Mouse (Mus musculus) neutrophil, adult 5-6 weeks (primary cell): ENCODE data around the gene Ern1. TPM values are rescaled to one million over a fixed set of nuclear protein-coding genes. Genes with fewer than 3 reads are reported as not detected.
"Not testable (repeated sequence)": the region's sequence is repeated elsewhere in the genome, so short reads cannot be mapped to it uniquely, and the experiment has no call there.

Experiments
- ATAC-seq: fragments of 151-379, 151-347 bp; 2 replicates; pipeline ENCODE4 v1.8.0; 2017; ENCODE audit warnings: mild to moderate bottlenecking, moderate TSS enrichment; ENCODE audit not compliant: insufficient number of reproducible peaks, poor library complexity, low FRiP score, severe bottlenecking; ENCODE audit errors: extremely low read depth
- total RNA-seq: library from RNA; stranded (forward); fragments of 200-1000 nt; gene quantifications from 2 replicates; pipeline ENCODE4 v1.2.3, GENCODE M21; 2017

Gene Ern1
- total RNA-seq, 1 experiment from 2014 or later, result 18.6 TPM

DNA sequence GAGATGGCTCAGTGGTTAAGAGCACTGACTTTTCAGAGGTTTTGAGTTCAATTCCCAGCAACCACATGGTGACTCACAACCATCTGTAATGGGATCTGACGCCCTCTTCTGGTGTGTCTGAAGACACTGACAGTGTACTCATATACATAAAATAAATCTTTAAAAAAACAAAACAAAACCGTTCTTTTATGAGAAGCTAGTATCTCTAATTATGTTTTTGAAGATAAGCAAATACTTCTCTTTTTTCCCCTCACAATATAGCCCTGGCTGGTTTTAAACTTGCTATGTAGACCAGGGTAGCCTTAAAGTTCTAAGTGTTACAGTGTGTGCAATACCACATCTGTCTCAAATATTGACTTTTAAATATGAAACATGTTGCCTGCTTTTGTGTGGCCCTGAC lies 76.5 kb downstream of the Ern1 start:
- no peak for ATAC-seq

DNA sequence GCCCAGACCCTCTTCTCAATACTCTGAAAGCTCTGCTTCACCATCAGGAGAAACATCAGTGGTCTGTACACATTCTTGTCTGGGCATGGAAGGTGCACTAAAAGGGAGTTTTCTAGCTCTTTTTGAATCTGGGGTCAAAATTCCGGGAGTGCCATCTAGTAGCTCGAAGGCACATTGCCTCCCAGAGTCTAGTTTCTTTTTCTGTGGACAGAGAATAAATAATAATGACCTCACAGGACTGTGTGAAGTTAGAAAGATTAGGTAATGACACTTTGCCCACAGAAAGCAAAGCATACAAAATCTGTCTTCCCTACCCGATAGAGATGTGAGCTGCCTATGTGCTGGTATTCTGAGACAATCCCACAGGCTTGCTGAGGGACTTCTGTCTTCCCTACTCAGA lies 77.1 kb downstream of the Ern1 start:
- ATAC-seq, result no peak

DNA sequence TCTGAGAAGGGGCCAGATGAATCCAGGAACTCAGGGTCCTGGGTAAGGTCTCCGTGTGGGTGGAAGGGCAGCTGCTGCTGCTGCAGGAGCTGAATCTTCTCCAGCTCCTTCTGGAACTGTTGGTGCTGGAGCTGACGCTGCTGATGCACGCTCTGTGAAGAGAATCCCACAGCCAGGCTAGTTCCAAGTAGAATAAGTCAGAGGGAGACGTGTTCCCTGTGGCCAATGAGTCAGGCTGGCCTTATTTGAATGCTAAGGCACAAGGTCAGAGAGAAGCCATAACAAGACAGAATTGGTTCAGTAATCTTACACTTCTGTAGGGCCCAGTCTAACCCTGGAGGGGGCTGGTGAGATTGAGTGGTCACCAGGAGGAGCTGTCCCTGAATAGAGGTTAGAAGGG lies 77.6 kb downstream of the Ern1 start:
- no peak for ATAC-seq

DNA sequence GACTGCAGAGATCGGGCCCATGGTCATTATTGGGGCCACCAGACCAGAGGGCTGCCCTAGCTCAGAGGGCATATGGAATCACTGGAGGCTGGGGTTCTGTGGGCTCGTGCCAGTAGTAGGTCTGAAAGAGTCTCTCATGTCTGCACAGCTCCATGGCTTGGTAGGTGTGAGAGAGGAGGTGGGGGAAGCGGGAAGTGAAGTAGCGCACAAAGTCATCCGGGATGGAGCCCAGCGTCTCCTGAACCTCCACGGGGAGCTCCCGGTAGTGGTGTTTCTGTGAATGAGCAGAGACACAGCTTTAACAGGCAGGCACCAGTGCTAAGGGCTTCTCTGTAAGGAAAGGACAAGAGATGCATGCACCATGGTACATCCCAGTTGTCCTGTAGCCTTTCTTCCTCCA lies 89.2 kb downstream of the Ern1 start:
- ATAC-seq, result no peak

DNA sequence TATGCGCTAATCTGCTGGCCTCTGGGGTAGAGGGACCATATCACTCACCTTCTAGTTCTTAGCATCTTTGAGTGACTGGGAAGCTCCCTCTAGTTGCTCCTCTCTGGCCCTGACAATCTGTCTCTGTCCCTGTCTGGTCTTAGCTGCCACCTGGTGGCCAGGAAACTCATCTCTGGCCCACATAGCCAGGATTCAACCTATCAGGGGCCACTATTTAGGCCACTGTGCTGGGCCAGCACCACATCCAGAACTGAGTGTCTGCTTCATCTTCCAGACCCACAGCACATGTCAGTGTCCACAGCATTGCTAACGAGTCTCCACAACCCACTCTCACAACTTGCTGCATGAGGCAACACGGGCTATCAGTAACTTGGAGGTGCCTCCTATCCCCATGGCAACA lies 90.0 kb downstream of the Ern1 start:
- ATAC-seq, result no peak; the same call in 1 of the 2 replicates

DNA sequence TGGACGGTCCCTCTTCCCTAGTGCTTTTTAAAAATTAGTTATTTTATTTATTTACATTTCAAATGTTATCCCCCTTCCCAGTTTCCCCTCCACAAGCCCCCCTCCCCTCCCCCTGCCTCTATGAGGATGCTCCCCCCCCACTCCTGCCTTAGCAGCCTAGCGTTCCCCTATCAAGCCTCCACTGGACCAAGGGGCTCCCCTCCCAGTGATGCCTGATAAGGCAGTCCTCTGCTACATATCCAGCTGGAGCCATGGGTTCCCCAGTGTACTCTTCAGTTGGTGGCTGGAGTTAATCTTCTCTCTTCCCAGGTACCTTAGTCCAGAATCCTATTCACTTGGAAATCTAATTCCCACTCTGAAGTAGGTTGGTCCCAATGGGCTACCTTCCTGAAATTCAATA lies 93.6 kb downstream of the Ern1 start:
- ATAC-seq, result not testable (repeated sequence)

DNA sequence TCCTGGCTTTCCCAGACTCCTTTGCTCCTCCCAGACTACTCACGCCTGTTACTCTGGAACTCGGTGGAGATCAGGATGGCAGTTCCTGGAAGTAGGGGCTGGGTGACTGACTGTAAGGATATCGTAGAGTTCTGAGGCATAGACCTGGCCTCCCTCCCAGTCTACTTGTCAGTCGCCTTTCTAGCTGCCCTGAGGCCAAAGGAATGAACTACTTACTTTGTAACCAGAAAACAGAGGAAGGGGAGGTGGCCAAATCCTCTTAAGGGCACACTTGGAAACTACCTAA lies 94.4 kb downstream of the Ern1 start:
- no peak for ATAC-seq

DNA sequence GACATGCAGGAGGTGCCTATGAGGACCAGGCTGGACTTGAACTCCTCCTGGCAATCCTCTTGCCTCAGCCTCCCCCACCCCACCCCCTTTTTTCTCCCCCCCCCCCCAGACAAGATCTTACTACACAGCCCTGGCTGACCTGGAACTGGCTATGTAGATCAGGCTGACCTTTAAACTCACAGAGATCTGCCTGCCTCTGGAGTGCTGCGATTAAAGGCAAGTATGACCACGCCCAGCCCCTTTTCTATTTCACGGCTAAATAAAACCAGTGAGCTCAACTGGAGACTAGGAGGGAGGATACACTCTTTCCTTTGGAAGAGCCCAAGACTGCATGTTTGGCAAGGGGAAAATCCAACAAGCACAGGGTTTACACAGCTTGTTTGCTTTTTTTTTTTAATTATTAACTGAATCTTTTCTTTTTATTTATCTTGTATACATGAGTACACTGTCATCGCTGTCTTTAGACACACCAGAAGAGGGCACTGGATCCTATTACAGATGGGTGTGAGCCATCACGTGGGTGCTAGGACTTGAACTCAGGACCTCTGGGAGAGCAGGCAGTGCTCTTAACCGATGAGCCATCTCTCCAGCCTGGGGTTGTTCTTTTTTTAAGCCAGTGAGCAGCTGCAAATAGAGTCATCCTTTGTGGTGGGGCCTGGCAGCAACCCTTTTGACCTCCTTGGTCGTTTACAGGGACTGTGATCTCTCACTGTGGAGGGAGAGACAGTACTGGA lies 94.9 kb downstream of the Ern1 start:
- no peak for ATAC-seq

DNA sequence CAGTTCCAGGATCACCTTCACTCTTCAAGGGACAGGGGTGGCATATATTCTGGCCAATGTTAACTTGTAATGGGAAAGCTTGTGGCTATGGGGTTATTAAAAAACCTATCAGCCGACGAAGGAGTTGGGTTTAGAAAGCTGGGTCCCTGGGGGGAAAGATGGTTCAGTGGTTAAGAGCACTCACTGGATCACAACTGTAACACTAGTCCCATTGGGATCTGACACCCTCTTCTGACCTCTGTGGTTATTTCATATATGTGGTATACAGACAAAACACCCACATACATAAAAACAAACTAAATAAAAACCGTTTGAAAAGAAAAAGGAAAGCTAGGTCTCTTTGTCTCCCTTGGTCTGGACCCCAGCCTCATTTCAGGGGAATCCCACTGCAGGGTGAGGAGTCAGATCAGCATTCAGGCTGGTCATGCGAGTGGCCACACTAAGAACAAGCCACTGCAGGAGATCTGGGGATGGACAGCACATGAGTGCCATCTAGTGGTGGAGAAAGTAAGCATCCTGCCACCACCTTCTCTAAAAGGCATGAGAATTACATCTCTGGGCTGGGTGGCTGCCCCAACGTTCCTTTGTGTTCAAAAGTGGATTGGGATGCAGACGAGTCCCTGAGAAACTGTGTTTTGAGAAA lies 96.0 kb downstream of the Ern1 start:
- ATAC-seq, result peak; percentile 82

DNA sequence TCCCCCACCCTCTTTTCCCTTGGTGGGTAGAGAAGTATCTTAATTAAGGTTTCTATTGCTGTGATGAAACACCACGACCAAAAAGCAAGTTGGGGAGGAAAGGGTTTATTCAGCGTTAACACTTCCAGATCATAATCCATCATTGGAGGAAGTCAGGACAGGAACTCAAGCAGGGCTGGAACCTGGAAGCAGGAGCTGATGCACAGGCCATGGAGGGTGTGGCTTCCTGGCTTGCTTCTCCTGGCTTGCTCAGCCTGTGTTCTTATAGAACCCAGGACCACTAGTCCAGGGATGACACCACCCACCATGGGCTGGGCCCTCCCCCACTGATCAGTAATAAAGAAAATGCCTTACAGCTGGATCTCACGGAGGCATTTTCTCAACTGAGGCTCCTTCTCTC lies 96.9 kb downstream of the Ern1 start:
- ATAC-seq, result no peak

DNA sequence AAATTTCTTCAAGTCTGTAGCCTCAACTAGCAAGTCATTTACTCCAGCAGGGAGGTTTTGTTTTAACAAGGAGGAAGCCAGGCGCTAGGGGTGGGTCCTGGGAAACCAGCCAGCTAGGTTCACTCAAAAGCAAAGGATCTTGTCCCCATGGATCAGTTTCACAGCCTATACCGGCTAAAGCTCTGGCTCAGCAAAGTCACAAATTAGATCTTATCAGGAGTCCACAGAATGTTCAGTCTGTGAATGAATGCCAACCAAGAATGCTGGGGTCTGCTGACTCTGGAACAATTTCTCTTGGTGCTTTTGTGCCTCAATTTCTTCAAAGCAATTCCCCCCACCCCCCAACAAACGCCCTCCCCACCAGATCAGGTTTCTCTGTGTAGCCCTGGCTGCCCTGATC lies 98.0 kb downstream of the Ern1 start:
- ATAC-seq, result no peak

DNA sequence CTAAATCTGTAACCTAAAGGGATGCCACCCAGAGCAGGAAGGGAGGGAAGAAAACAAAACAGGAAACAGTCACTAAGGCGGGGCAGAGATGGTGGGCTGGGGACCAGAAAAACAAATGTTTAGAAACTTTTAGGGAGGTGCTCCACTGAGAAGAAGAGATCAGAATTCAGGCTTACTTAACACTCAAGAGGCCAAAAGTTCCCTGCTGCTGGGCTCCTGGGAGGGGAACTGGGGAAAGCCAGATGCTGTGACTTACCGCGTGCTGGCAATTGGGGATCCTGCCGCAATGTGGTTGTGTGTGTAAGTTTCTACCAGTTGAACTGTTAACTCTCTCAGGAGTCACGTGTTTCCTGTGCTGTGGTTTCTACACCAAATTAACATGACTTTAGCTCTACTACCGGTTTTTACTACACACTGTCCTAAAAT lies 99.8 kb downstream of the Ern1 start, which contains the start of gene Icam2:
Gene Icam2, minus strand, starts transcription at position 285 of the 426 bp plus-strand sequence.
- ATAC-seq, result peak; percentile 80

DNA sequence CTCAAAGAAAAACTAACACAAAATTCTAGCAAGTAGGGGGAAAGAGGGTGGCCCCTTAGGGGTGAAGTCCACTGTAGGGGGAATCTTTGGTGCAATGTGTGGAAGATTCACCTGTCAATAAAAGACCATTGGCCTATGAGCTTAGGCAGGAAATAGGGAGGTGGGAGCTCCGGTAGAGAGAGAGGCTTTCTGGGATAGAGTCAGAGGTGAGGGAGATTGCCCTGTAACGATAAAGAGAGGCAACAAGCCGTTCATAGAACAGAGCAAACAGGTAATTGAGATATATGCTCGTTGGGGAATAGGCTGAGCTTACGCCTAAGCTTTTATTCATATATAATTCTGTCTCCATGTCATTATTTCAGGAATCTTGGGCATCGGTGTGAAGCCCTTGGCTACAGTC lies 100.6 kb downstream of the Ern1 start:
- no peak for ATAC-seq

DNA sequence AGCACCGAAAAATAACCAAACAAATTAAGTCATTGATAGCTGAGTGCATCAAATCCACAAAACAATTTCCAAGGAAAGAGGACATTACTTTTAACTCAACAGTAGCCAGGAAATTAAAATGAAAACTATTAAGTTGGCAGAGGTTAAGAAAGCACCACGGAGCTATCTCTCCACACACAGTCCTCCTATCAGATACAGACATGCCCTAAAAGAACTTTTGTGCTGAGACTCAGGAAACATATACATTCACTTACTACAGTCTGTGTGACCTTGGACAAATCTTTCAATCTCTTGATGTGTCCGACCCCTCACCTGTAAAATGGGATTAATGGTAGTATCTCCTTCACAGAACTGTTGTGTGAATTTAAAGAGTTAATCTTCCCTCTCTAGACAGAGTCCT lies 101.2 kb downstream of the Ern1 start:
- ATAC-seq, result no peak

DNA sequence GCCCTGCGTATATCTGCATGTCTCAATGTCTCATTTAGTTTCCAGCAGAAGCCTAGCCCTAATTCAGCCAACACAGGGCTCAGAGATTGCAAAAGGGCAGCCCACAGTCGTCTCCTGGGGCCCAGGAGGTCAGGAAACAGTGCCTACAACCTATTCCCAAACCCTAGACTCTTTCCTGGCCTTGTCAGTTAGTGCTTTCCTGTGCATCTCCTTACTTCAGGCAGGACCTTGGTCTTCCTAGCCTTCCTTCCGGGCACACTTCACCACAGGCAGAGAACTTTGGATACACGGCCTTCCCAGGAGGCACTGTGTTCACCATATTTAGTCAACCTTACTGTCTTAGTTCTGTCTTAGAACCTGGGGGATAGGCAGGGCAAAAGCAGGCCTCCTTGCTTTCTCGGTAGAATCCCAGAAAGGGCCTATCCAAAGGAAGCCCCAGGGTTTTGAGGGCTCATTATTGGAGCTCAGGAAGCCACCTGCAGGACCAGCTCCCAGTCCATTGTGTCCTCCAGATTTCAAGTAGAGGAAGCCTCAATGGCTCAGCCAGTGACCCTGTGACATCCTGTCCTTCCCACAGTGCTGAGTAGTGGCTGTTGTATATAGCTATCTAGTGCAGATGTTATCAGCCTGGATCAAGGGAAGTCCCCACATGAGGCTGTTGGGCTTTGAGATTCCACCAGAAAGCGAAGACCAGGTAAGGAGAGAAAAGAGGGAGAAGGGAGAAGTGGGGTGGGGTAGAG lies 104.4 kb downstream of the Ern1 start:
- ATAC-seq, result no peak

DNA sequence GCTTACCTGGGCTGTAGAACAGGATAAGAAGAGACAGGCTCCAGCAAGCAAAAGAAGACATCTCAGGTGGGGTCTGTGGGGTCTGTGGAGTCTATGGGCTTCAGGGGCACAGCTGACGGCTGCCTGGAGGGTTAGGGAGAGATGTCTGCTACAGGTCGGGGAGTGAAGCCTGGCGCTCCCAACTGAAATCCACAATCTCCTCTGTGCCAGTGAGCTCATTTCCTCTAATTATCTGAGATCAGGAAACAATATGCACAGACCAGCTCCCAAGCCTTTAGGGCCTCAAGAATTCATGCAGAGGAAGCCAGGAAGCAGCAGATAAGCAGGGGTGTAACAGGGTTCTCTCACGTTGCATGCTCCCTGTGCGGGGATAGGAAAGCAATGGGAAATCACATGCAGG lies 105.2 kb downstream of the Ern1 start:
- ATAC-seq, result no peak

DNA sequence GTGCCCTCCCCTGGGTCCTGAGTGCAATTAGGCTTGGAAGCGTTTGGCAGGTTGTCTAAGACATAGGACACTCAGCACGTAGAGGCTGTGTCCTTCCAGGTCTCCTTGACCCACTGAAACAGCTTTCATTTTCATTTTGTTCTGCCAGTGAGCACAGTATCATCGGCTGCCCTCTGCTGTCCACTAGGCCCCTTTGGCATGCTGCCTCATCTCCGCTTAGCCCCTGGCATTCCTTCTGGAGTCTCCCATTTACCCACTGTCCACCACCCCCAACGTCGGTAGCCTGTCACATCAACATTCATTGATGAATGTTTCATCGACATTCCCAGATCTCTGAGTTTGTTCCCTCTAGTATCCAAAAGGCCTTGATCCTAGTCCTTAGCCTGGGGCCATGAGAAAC lies 105.8 kb downstream of the Ern1 start:
- no peak for ATAC-seq

DNA sequence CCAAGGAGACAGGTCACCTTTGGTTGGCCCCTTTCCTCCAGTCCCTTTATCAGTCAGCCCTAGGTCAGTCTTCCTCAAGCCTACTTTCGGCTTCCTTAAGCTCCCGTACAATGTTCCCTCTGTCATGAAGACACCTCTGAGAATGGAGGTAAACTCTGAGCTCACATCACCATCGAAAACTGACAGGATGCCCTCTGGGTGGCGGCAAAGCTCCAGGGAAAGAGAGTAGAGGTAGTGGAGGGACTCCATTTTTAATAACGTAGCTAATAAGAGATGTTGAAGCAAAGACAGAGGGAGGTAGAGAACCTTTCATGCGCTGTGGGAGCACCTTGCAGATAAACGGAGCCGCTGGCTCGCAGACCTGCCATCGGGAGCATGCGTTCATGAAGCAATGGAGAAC lies 106.6 kb downstream of the Ern1 start:
- ATAC-seq, result no peak

DNA sequence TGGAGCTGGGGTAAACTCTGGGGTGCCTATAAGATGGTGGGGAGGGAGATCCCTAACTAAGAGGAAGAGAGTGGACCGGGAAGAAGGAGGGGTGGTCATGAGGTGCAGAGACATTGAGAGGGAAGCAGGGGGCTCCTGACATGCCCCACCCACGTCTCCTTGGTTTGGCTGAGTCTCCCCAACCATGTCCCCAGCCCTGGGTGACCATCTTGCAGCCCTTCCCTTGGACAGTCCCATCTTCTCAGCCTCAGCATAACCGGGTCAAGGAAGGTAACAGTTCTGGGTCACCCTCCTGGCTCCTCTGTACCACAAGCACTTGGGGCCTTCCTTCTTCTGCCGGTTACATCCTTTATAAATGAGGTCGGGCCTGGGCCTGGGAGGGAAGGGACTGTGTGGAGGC lies 112.7 kb downstream of the Ern1 start:
- no peak for ATAC-seq

DNA sequence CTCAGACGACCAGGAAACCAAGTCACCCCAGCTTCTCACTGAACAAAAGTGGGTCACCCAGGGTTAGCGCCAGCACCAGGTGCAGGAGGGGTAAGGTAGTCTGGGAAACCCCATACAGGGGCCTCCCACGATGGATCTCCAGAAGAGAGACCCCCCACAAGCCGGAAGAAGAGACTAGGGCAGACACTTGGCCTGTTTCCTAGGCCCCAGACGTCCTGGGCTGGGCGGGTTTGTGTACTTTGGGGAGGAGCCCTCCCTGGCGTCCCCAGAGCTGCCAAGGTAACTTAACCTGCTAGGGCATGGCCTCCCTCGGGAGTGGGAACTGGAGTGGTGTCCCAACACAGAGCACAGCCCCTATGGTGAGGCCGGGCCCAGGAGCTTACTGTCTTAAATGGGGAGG lies 113.1 kb downstream of the Ern1 start:
- ATAC-seq, result no peak
